Mouse (Mus musculus) MEL-GATA-1-ER (cell line): ENCODE data around the gene Ednra.
A peak's percentile ranks its signal among the peaks of the same experiment; 100 is the strongest.

Experiments
- DNase-seq: peaks from one replicate; pipeline ENCODE4 v3.0.0-alpha.2; 2012; ENCODE audit warnings: low read depth; ENCODE audit errors: extremely low read depth

Gene Ednra

DNA sequence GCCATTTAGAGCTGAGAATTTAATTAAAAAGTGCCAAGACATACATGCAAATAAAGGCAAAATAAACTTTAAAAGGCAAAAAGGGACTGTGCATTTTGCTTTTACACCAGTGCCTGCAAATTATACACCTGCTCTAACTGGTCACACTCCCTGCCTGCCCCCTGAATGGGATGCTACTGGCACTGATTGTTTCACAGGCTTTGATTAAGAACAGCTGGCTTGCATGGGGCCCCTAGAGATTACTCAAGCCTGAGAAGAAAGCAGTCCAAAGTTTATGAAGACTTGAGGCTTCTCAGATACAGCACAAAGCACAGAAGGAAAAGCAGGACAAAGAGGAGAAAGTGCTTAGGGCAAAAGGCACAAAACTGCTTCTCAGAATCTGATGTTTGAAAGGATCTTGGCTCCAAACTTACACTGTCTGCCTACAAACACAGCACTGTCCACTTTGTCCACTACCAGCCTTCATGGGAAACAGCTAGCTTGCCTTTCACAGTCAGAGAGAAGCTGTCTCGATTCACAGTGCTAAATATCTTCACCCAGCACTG is 73.5 kb downstream of the Ednra start:
- DNase-seq = no peak

DNA sequence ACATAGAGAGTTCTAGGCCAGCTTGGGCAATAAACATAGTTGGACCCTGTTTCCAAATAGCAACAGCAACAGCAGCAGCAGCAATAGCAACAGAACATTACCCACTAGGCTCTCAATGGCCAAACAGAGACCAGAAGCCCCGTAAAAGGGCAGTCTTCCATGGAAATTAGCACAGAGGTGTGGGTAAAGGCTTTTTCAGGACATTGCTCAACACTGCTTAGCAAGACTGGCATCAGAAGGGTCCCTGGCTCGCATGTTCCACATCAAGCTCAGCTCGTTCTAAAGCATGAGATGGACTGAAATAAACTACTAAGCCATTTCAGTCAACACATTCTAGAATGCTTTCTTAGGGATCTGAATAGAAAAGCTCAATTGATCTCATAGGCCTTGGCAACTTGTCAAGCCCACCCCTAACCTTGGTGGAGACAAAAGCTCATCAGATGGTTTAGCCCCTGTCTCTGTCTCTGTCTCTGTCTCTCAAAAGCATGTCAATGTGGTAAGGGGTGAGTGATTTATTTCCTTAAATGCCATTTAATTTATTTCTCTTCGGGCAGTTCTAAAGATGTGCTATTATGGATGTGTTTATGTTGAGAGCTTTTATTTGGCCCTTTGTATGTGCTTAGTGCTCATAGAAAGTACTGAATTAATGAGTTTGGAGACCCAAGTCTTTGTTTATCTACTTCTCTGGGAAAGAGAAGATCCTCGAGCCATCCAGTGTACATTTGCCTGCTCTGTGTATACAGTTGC is 84.0 kb downstream of the Ednra start:
- DNase-seq = no peak

DNA sequence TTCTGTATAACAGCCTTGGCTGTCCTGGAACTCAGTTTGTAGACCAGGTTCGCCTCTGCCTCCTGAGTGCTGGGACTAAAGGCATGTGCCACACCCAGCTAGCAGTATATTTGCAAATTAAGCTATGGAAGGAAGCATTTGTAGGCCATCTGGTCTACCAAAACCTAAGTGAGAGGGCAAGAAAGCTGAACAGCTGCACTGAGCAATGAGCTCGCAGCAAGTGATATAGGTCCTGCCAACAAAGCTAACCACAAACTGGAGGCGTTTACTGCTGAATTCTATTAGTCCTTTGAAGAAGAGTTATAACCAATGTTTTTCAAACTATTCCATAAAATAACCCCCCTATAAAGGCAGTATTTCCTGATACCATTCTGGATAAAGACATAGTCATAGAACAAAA is 86.7 kb downstream of the Ednra start:
- DNase-seq = no peak

DNA sequence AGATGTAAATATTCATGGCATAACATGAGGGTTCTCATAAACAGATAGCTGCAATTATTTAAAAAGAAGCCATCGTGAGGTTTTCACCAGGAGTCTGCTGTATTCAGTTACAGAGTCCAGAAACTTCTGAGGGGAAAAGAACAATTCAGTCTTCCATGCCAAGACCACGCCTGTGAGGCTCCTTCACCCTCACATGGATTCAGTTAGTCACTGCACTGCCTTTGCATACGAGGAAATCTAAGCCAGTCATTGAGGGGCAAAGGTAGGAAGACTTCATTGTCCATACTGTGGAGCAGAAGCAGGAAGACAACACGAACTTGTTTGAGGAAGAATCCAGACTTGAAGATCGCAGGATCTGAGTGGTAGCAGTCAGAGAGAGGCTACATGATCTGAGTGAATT is 90.2 kb downstream of the Ednra start:
- DNase-seq = no peak

DNA sequence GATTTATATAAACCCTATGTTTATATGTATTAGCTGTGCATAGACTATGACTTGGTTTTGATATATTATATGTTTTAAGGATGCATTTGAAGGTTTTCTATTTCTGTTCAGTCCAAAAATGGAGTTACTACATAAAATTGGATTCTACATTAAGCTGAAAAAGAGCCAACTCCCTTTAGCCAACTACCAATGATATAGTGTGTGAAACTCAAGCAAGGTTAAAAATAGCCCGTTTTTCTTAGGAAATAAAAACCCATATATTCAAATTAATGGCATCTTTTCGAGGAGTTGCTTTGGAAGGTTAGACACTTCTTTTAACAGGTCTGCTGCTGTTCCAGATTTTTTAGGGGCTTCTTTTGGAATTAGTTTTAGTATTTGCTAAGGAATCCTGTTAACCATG is 91.1 kb downstream of the Ednra start:
- DNase-seq = no peak

DNA sequence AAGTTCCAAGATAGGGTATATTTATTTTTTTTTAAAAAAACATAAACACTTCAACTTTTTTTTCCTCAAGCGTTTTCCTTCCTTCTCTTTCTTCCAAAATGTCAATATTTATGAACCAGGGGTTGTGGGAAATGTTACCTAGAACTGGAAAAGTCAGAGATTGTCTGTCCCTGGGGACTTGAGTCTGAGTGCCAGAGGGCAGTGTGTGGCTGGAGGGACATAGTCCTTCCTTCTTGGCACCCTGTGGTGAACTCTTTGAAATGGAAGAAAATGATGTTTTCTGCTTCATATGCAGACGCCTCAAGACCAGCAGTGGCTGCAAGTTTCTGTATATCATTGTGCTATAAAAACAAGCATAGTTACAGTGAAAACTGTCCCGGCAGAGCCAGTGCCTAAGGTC is 93.6 kb downstream of the Ednra start:
- no peak for DNase-seq

DNA sequence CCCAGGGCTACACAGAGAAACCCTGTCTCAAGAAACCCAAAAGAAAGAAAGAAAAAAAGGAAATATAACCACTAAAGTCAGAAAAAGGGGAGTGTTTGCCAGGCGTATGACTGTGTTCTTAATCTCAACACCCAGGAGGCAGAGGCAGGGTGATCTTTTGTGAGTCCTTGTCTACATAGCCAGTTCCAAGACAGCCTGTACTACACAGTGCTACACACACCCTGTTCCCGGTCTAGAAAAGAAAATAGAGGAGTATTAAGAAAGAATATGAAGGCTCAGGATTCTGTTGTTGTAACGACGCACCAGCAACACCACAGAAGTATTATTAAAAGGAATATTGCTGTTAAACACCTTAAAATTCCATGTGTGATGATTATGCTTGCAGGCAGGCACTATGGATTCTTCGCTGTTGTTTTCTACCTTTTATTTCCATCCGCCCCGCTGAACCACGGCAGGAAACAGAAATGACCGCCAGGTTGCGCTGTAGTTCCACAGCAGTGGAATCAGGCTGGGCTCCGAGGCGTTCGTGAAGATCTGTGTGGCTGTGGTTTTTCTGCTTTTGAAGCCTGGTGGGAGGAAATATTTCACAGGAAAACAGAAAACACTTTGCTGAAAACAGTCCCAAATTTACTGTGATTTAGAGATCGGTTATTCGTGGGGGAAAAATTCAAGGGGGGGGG is 94.3 kb downstream of the Ednra start:
- DNase-seq = peak; percentile 29

DNA sequence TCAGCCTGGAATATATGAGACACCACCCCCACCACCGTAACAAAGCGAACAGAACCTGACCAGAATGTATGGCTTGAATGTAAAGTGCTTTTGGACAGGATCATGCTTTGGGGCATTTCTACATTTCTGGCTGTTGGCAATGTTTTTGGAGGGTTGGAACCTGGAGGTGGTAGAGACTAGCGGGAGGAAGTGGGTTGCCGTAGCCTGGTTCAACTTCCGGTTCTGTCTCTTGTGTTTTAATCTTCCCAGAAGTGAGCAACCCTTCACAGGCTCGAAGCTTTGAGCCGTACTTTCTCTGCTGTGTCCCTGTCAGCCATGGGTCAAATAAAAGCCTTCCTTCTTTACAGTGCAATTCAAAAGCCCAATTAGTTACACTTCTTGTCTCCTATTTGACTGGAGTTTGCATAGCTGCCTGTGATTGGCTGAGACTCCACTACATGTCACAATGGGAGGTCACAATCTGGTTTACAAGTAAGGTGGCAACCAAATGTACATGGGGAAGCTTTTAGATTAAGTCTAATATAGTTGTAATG is 100.5 kb downstream of the Ednra start:
- DNase-seq = no peak

DNA sequence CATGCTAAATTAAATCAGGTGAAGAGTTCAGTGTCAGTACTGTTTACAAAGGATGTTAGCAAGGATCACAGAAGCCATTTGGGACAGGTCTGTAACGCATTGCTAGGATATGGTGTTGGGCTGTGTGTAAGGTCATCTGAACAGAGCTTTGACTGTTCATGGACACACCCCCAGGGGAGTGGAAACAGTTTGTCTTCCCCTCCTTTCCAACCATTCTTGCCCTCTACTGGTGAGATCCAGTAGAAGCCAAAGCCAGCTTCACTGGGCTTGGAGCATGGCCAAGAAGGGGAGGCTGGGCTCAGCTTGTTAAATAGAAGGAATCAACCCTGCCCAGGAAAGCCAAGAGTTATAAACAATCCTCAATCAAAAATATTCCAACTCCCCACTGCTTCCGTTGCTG is 106.3 kb downstream of the Ednra start:
- no peak for DNase-seq
